Mouse (Mus musculus): ENCODE measurements at regions not wholly inside any gene's neighbourhood (a gene's known extent, or its start where the extent isn't known, plus 50 kb on each side); places are given as distances from the start of the nearest gene placed in this dataset.

GRCm38 (mm10) chr7:79212231-79212630 is 60.8 kb upstream of the Abhd2 start:
- H3K27ac ChIP-seq (ENCODE audit: low read depth, low read length), result no peak overlapping the region
- no peaks in the 10 kb centered on the region for H3K36me3 ChIP-seq (ENCODE audit: control insufficient read depth, insufficient read depth)
- no peaks in the 10 kb centered on the region for H3K27me3 ChIP-seq (replicated peaks; ENCODE audit: control insufficient read depth, insufficient read depth, low read length)
- no peak overlapping the region for H3K4me3 ChIP-seq (ENCODE audit: low read depth, low read length)
- H3K4me2 ChIP-seq (replicated peaks; ENCODE audit: low read depth), result no peak overlapping the region
- no peak for TF ChIP-seq CTCF (IDR thresholded peaks at IDR 0.05; ENCODE audit: low read depth)
- H3K9me3 ChIP-seq (ENCODE audit: control insufficient read depth), result no peaks in the 10 kb centered on the region
- ATAC-seq, result no peak
- 94% methylated on average over 3 of the region's 3 CpGs for WGBS
- no peak overlapping the region for H3K9ac ChIP-seq (ENCODE audit: low read depth, low read length)
- no peaks in the 10 kb centered on the region; the same call in 1 of the 2 replicates for H3K4me1 ChIP-seq (replicated peaks; ENCODE audit: control insufficient read depth, insufficient read depth, low read length)

GRCm38 (mm10) chr7:79215001-79215400 is 58.0 kb upstream of the Abhd2 start:
- H3K36me3 ChIP-seq (ENCODE audit: control insufficient read depth, insufficient read depth), result no peaks in the 10 kb centered on the region
- no peak overlapping the region for H3K4me3 ChIP-seq (ENCODE audit: low read depth, low read length)
- 93% methylated on average over 5 of the region's 5 CpGs for WGBS
- no peaks in the 10 kb centered on the region for H3K9me3 ChIP-seq (ENCODE audit: control insufficient read depth)
- H3K4me1 ChIP-seq (replicated peaks; ENCODE audit: control insufficient read depth, insufficient read depth, low read length), result peaks cover 3% of the 10 kb centered on the region; the same call in 1 of the 2 replicates
- no peak overlapping the region for H3K27ac ChIP-seq (ENCODE audit: low read depth, low read length)
- TF ChIP-seq CTCF (IDR thresholded peaks at IDR 0.05; ENCODE audit: low read depth), result no peak
- ATAC-seq, result no peak
- H3K4me2 ChIP-seq (replicated peaks; ENCODE audit: low read depth), result no peak overlapping the region
- no peaks in the 10 kb centered on the region for H3K27me3 ChIP-seq (replicated peaks; ENCODE audit: control insufficient read depth, insufficient read depth, low read length)
- H3K9ac ChIP-seq (ENCODE audit: low read depth, low read length), result no peak overlapping the region

GRCm38 (mm10) chr7:79217232-79217631 is 55.8 kb upstream of the Abhd2 start:
- no peak for TF ChIP-seq CTCF (IDR thresholded peaks at IDR 0.05; ENCODE audit: low read depth)
- Histone ChIP-seq H3K4me1 (replicated peaks; ENCODE audit: control insufficient read depth, insufficient read depth, low read length) (0 out of 2 replicates have a peak, but pooled peaks cover 3% of the 10 kb centered on the region), H3K9ac (ENCODE audit: low read depth, low read length) (no peak overlapping the region), H3K27me3 (replicated peaks; ENCODE audit: control insufficient read depth, insufficient read depth, low read length) (no peaks in the 10 kb centered on the region), H3K4me2 (replicated peaks; ENCODE audit: low read depth) (no peak overlapping the region), H3K36me3 (ENCODE audit: control insufficient read depth, insufficient read depth) (no peaks in the 10 kb centered on the region), H3K9me3 (ENCODE audit: control insufficient read depth) (no peaks in the 10 kb centered on the region), H3K27ac (ENCODE audit: low read depth, low read length) (no peak overlapping the region), H3K4me3 (ENCODE audit: low read depth, low read length) (no peak overlapping the region)
- WGBS, result 89% methylated on average over 2 of the region's 2 CpGs
- no peak for ATAC-seq

- H3K9ac ChIP-seq (ENCODE audit: low read depth, low read length), result no peak overlapping the region
- no peaks in the 10 kb centered on the region for H3K9me3 ChIP-seq (ENCODE audit: control insufficient read depth)
- H3K27ac ChIP-seq (ENCODE audit: low read depth, low read length), result no peak overlapping the region
- no peak overlapping the region for H3K4me2 ChIP-seq (replicated peaks; ENCODE audit: low read depth)
- 89% methylated on average over 9 of the region's 9 CpGs for WGBS
- ATAC-seq, result no peak
- TF ChIP-seq CTCF (IDR thresholded peaks at IDR 0.05; ENCODE audit: low read depth), result no peak
- no peaks in the 10 kb centered on the region for H3K36me3 ChIP-seq (ENCODE audit: control insufficient read depth, insufficient read depth)
- no peaks in the 10 kb centered on the region for H3K27me3 ChIP-seq (replicated peaks; ENCODE audit: control insufficient read depth, insufficient read depth, low read length)
- H3K4me3 ChIP-seq (ENCODE audit: low read depth, low read length), result no peak overlapping the region
- 0 out of 2 replicates have a peak, but pooled peaks cover 3% of the 10 kb centered on the region for H3K4me1 ChIP-seq (replicated peaks; ENCODE audit: control insufficient read depth, insufficient read depth, low read length)
Observed at GRCm38 (mm10) chr7:79222626-79223335, 50.2 kb upstream of the Abhd2 start.
